Mouse (Mus musculus): ENCODE measurements around the gene Tmem125. TPM values are rescaled to one million over a fixed set of nuclear protein-coding genes. Genes with fewer than 3 reads are reported as not detected.
A peak's percentile ranks its signal among the peaks of the same experiment; 100 is the strongest.

Gene Tmem125
- total and polyA plus RNA-seq, 3 experiments, result 1.8 to 3.2 TPM; not detected in 1

GRCm38 (mm10) chr4:118500792-118501191 lies 43.1 kb downstream of the Tmem125 start:
- H3K79me2 ChIP-seq (ENCODE audit: control insufficient read depth, insufficient read depth, low read length, poor library complexity), result no peaks in the 10 kb centered on the region
- H3K27ac ChIP-seq (ENCODE audit: control insufficient read depth, low read depth, low read length), result no peak overlapping the region
- H3K9me3 ChIP-seq (replicated peaks; ENCODE audit: insufficient read depth, low read length), result no peaks in the 10 kb centered on the region
- no peak overlapping the region for H3K4me3 ChIP-seq (ENCODE audit: control insufficient read depth in 1 of 2, insufficient read depth in 1 of 2, low read depth in 2 of 2, low read length in 2 of 2)
- H3K9ac ChIP-seq (ENCODE audit: control insufficient read depth, low read depth, low read length, poor library complexity, severe bottlenecking), result no peak overlapping the region
- DNase-seq (ENCODE audit: low read depth, low spot score), result no peak
- peaks cover 0 to 2% of the 10 kb centered on the region in 2 experiments; a peak in 2 of 4 replicates for H3K27me3 ChIP-seq (ENCODE audit: control insufficient read depth in 1 of 2, insufficient read depth in 2 of 2, low read length in 2 of 2)
- no peak for TF ChIP-seq SIN3A (IDR thresholded peaks at IDR 0.05; ENCODE audit: low read length)
- no peak for TF ChIP-seq ELF1 (IDR thresholded peaks at IDR 0.05; ENCODE audit: low read depth, low read length)
- no peak for TF ChIP-seq HCFC1 (IDR thresholded peaks at IDR 0.05; ENCODE audit: low read depth, low read length)
- TF ChIP-seq MYB (IDR thresholded peaks at IDR 0.05; ENCODE audit: low read depth, low read length), result no peak
- TF ChIP-seq POLR2AphosphoS2 (IDR thresholded peaks at IDR 0.05; ENCODE audit: low read length), result no peak
- H3K4me1 ChIP-seq (ENCODE audit: control insufficient read depth in 1 of 2, insufficient read depth in 2 of 2, low read length in 2 of 2), result no peaks in the 10 kb centered on the region
- H3K36me3 ChIP-seq (ENCODE audit: control insufficient read depth in 1 of 2, insufficient read depth in 2 of 2, low read length in 2 of 2), result no peaks in the 10 kb centered on the region

GRCm38 (mm10) chr4:118500171-118500724 lies 43.6 kb downstream of the Tmem125 start:
- Histone ChIP-seq H3K27me3 (ENCODE audit: control insufficient read depth in 1 of 2, insufficient read depth in 2 of 2, low read length in 2 of 2) (peaks cover 0 to 2% of the 10 kb centered on the region in 2 experiments; a peak in 2 of 4 replicates), H3K36me3 (ENCODE audit: control insufficient read depth in 1 of 2, insufficient read depth in 2 of 2, low read length in 2 of 2) (no peaks in the 10 kb centered on the region), H3K4me1 (ENCODE audit: control insufficient read depth in 1 of 2, insufficient read depth in 2 of 2, low read length in 2 of 2) (no peaks in the 10 kb centered on the region), H3K4me3 (ENCODE audit: control insufficient read depth in 1 of 2, insufficient read depth in 1 of 2, low read depth in 2 of 2, low read length in 2 of 2) (no peak overlapping the region), H3K9me3 (replicated peaks; ENCODE audit: insufficient read depth, low read length) (no peaks in the 10 kb centered on the region), H3K9ac (ENCODE audit: control insufficient read depth, low read depth, low read length, poor library complexity, severe bottlenecking) (no peak overlapping the region), H3K27ac (ENCODE audit: control insufficient read depth, low read depth, low read length) (no peak overlapping the region), H3K79me2 (ENCODE audit: control insufficient read depth, insufficient read depth, low read length, poor library complexity) (no peaks in the 10 kb centered on the region)
- TF ChIP-seq ZNF384 (IDR thresholded peaks at IDR 0.05; ENCODE audit: low read depth, low read length) (0 out of 2 replicates have a peak, but pooled peaks have one; percentile 36), ZKSCAN1 (IDR thresholded peaks at IDR 0.05; ENCODE audit: low read depth, low read length) (0 out of 2 replicates have a peak, but pooled peaks have one; percentile 27), HCFC1 (IDR thresholded peaks at IDR 0.05; ENCODE audit: low read depth, low read length) (no peak)
- peak; percentile 7 for DNase-seq (ENCODE audit: low read depth, low spot score)

Other genes starting within 250 kb of the Tmem125 start
- gene Szt2, start 134.8 kb downstream of the Tmem125 start, total RNA-seq (2012; rRNA removed), result 5.7 and 7.3 TPM in 2 replicates
- gene Szt2, start 134.8 kb downstream of the Tmem125 start, polyA plus RNA-seq (2012; ENCODE audit: insufficient read depth in 1 of 2, insufficient read length in 2 of 2, low read depth in 1 of 2, low replicate concordance in 2 of 2, missing spikeins in 1 of 2), result 10 to 100 TPM in 1 of 2 experiments, not detected in 1; 24.0 TPM
- 143 and 159 TPM in 2 replicates for gene Med8, start 134.7 kb downstream of the Tmem125 start, total RNA-seq (2012; rRNA removed)
- gene Med8, start 134.7 kb downstream of the Tmem125 start, polyA plus RNA-seq (2012; ENCODE audit: insufficient read depth in 1 of 2, insufficient read length in 2 of 2, low read depth in 1 of 2, low replicate concordance in 2 of 2, missing spikeins in 1 of 2), result 100 to 1,000 TPM in 1 of 2 experiments, 10 to 100 TPM in 1; 84.2 to 134 TPM
- 93.5 and 134 TPM in 2 replicates for gene Elovl1, start 116.0 kb downstream of the Tmem125 start, total RNA-seq (2012; rRNA removed)
- gene Elovl1, start 116.0 kb downstream of the Tmem125 start, polyA plus RNA-seq (2012; ENCODE audit: insufficient read depth in 1 of 2, insufficient read length in 2 of 2, low read depth in 1 of 2, low replicate concordance in 2 of 2, missing spikeins in 1 of 2), result 100 to 1,000 TPM; 246 to 391 TPM
- 189 and 211 TPM in 2 replicates for gene Cdc20, start 106.7 kb downstream of the Tmem125 start, total RNA-seq (2012; rRNA removed)
- gene Cdc20, start 106.7 kb downstream of the Tmem125 start, polyA plus RNA-seq (2012; ENCODE audit: insufficient read depth in 1 of 2, insufficient read length in 2 of 2, low read depth in 1 of 2, low replicate concordance in 2 of 2, missing spikeins in 1 of 2), result 100 to 1,000 TPM in 1 of 2 experiments, not detected in 1; 247 TPM
- gene Mpl, start 86.5 kb downstream of the Tmem125 start, total RNA-seq (2012; rRNA removed), result 0.04 TPM in 1 of 2 replicates, not detected in the other
- under 1 TPM in 1 of 2 experiments, not detected in 1; 0.04 TPM for gene Mpl, start 86.5 kb downstream of the Tmem125 start, polyA plus RNA-seq (2012; ENCODE audit: insufficient read depth in 1 of 2, insufficient read length in 2 of 2, low read depth in 1 of 2, low replicate concordance in 2 of 2, missing spikeins in 1 of 2)
- gene Tie1, start 54.0 kb downstream of the Tmem125 start, total RNA-seq (2012; rRNA removed), result not detected in 2 replicates
- under 1 TPM in 1 of 2 experiments, not detected in 1; 0.03 TPM for gene Tie1, start 54.0 kb downstream of the Tmem125 start, polyA plus RNA-seq (2012; ENCODE audit: insufficient read depth in 1 of 2, insufficient read length in 2 of 2, low read depth in 1 of 2, low replicate concordance in 2 of 2, missing spikeins in 1 of 2)
- not detected in 2 replicates for gene 2610528J11Rik, start 17.0 kb downstream of the Tmem125 start, total RNA-seq (2012; rRNA removed)
- gene 2610528J11Rik, start 17.0 kb downstream of the Tmem125 start, polyA plus RNA-seq (2012; ENCODE audit: insufficient read depth in 1 of 2, insufficient read length in 2 of 2, low read depth in 1 of 2, low replicate concordance in 2 of 2, missing spikeins in 1 of 2), result not detected
- not detected in 2 replicates for gene Cfap57, start 76.7 kb upstream of the Tmem125 start, total RNA-seq (2012; rRNA removed)
- gene Cfap57, start 76.7 kb upstream of the Tmem125 start, polyA plus RNA-seq (2012; ENCODE audit: insufficient read depth in 1 of 2, insufficient read length in 2 of 2, low read depth in 1 of 2, low replicate concordance in 2 of 2, missing spikeins in 1 of 2), result not detected
- 313 and 357 TPM in 2 replicates for gene Ebna1bp2, start 76.8 kb upstream of the Tmem125 start, total RNA-seq (2012; rRNA removed)
- 100 to 1,000 TPM in 1 of 2 experiments, not detected in 1; 378 TPM for gene Ebna1bp2, start 76.8 kb upstream of the Tmem125 start, polyA plus RNA-seq (2012; ENCODE audit: insufficient read depth in 1 of 2, insufficient read length in 2 of 2, low read depth in 1 of 2, low replicate concordance in 2 of 2, missing spikeins in 1 of 2)
- not detected in 2 replicates for gene Olfr62, start 114.9 kb upstream of the Tmem125 start, total RNA-seq (2012; rRNA removed)
- gene Olfr62, start 114.9 kb upstream of the Tmem125 start, polyA plus RNA-seq (2012; ENCODE audit: insufficient read depth in 1 of 2, insufficient read length in 2 of 2, low read depth in 1 of 2, low replicate concordance in 2 of 2, missing spikeins in 1 of 2), result not detected
- not detected in 2 replicates for gene Olfr1342, start 148.7 kb upstream of the Tmem125 start, total RNA-seq (2012; rRNA removed)
- gene Olfr1342, start 148.7 kb upstream of the Tmem125 start, polyA plus RNA-seq (2012; ENCODE audit: insufficient read depth in 1 of 2, insufficient read length in 2 of 2, low read depth in 1 of 2, low replicate concordance in 2 of 2, missing spikeins in 1 of 2), result not detected
- gene Olfr1341, start 159.5 kb upstream of the Tmem125 start, total RNA-seq (2012; rRNA removed), result not detected in 2 replicates
- not detected for gene Olfr1341, start 159.5 kb upstream of the Tmem125 start, polyA plus RNA-seq (2012; ENCODE audit: insufficient read depth in 1 of 2, insufficient read length in 2 of 2, low read depth in 1 of 2, low replicate concordance in 2 of 2, missing spikeins in 1 of 2)
- gene Olfr1340, start 176.1 kb upstream of the Tmem125 start, total RNA-seq (2012; rRNA removed), result not detected in 2 replicates
- not detected for gene Olfr1340, start 176.1 kb upstream of the Tmem125 start, polyA plus RNA-seq (2012; ENCODE audit: insufficient read depth in 1 of 2, insufficient read length in 2 of 2, low read depth in 1 of 2, low replicate concordance in 2 of 2, missing spikeins in 1 of 2)
- not detected in 2 replicates for gene Olfr1339, start 188.1 kb upstream of the Tmem125 start, total RNA-seq (2012; rRNA removed)
- not detected for gene Olfr1339, start 188.1 kb upstream of the Tmem125 start, polyA plus RNA-seq (2012; ENCODE audit: insufficient read depth in 1 of 2, insufficient read length in 2 of 2, low read depth in 1 of 2, low replicate concordance in 2 of 2, missing spikeins in 1 of 2)
- not detected in 2 replicates for gene Olfr1338, start 214.7 kb upstream of the Tmem125 start, total RNA-seq (2012; rRNA removed)
- gene Olfr1338, start 214.7 kb upstream of the Tmem125 start, polyA plus RNA-seq (2012; ENCODE audit: insufficient read depth in 1 of 2, insufficient read length in 2 of 2, low read depth in 1 of 2, low replicate concordance in 2 of 2, missing spikeins in 1 of 2), result not detected
- not detected in 2 replicates for gene Olfr1337, start 238.5 kb upstream of the Tmem125 start, total RNA-seq (2012; rRNA removed)
- gene Olfr1337, start 238.5 kb upstream of the Tmem125 start, polyA plus RNA-seq (2012; ENCODE audit: insufficient read depth in 1 of 2, insufficient read length in 2 of 2, low read depth in 1 of 2, low replicate concordance in 2 of 2, missing spikeins in 1 of 2), result not detected

Measured in MEL (cell line).